Mouse (Mus musculus) embryonic facial prominence, embryonic 15.5 days (tissue): ENCODE results near the gene Fhl2. TPM values are rescaled to one million over a fixed set of nuclear protein-coding genes. Genes with fewer than 3 reads are reported as not detected.

Source experiments
- ATAC-seq: fragments of 200-750 bp; cut with Nextera tagmentation; 2 replicates; pipeline ENCODE4 v1.8.0; 2017; ENCODE audit warnings: low read depth, moderate TSS enrichment; ENCODE audit not compliant: insufficient number of reproducible peaks, low FRiP score, low TSS enrichment
- H3K27ac ChIP-seq: fragments of 300-500 bp; sonication (generic); replicated peaks from 2 replicates; pipeline ENCODE4 v1.5.1; 2015; ENCODE audit warnings: mild to moderate bottlenecking, inconsistent platforms
- H3K27me3 ChIP-seq: fragments of 300-500 bp; sonication (generic); 2 replicates; pipeline ENCODE4 v1.6.1; 2015; ENCODE audit warnings: inconsistent platforms
- H3K36me3 ChIP-seq: fragments of 300-500 bp; sonication (generic); 2 replicates; pipeline ENCODE4 v1.6.1; 2015; ENCODE audit warnings: mild to moderate bottlenecking, inconsistent platforms
- H3K4me1 ChIP-seq: fragments of 300-500 bp; sonication (generic); 2 replicates; pipeline ENCODE4 v1.6.1; 2015; ENCODE audit warnings: inconsistent platforms
- H3K4me2 ChIP-seq: fragments of 300-500 bp; sonication (generic); replicated peaks from 2 replicates; pipeline ENCODE4 v1.6.1; 2015; ENCODE audit warnings: mild to moderate bottlenecking, inconsistent platforms
- H3K4me3 ChIP-seq: fragments of 300-500 bp; sonication (generic); replicated peaks from 2 replicates; pipeline ENCODE4 v1.5.1; 2015; ENCODE audit warnings: mild to moderate bottlenecking, inconsistent platforms
- H3K9ac ChIP-seq: fragments of 300-500 bp; sonication (generic); 2 replicates; pipeline ENCODE4 v1.6.1; 2015; ENCODE audit warnings: inconsistent platforms
- H3K9me3 ChIP-seq: fragments of 300-500 bp; sonication (generic); replicated peaks from 2 replicates; pipeline ENCODE4 v1.6.1; 2016; ENCODE audit warnings: inconsistent platforms
- WGBS: fragments of 180-500 bp; shearing (Covaris S2); methylation state at CpG from one replicate; pipeline ENCODE4 v1.1.7; 2015; 5-methylcytosine and 5-hydroxymethylcytosine counted together
- polyA plus RNA-seq: library from polyadenylated mRNA; unstranded; fragments of >200 nt; fragmentation: Nextera tagmentation; extraction: Ambion mirVana; gene quantifications from 2 replicates; pipeline ENCODE4 v1.2.1, GENCODE M21; 2015

The Fhl2 gene
- polyA plus RNA-seq, 1 experiment from 2014 or later, result 22.0 TPM

GRCm38 (mm10) chr1:43215601-43216000, 18.8 kb upstream of the Fhl2 start:
- H3K4me2 ChIP-seq, result no peak overlapping the region
- H3K9me3 ChIP-seq, result no peaks in the 10 kb centered on the region
- H3K36me3 ChIP-seq, result no peaks in the 10 kb centered on the region
- H3K9ac ChIP-seq, result no peak overlapping the region
- ATAC-seq, result no peak
- WGBS, result 55% methylated on average over 3 of the region's 3 CpGs
- H3K27me3 ChIP-seq, result no peaks in the 10 kb centered on the region
- no peak overlapping the region for H3K4me3 ChIP-seq
- H3K27ac ChIP-seq, result no peak overlapping the region
- no peaks in the 10 kb centered on the region for H3K4me1 ChIP-seq

GRCm38 (mm10) chr1:43211274-43211673, 14.5 kb upstream of the Fhl2 start:
- H3K27ac ChIP-seq, result no peak overlapping the region
- 36% methylated on average over 1 of the region's 1 CpGs for WGBS
- H3K9me3 ChIP-seq, result no peaks in the 10 kb centered on the region
- H3K9ac ChIP-seq, result no peak overlapping the region
- no peak for ATAC-seq
- no peaks in the 10 kb centered on the region for H3K36me3 ChIP-seq
- no peak overlapping the region for H3K4me2 ChIP-seq
- no peak overlapping the region for H3K4me3 ChIP-seq
- no peaks in the 10 kb centered on the region for H3K27me3 ChIP-seq
- no peaks in the 10 kb centered on the region for H3K4me1 ChIP-seq

GRCm38 (mm10) chr1:43210285-43210684, 13.5 kb upstream of the Fhl2 start:
- ATAC-seq, result no peak
- Histone ChIP-seq H3K9me3 (no peaks in the 10 kb centered on the region), H3K9ac (no peak overlapping the region), H3K4me3 (no peak overlapping the region), H3K27me3 (no peaks in the 10 kb centered on the region), H3K36me3 (no peaks in the 10 kb centered on the region), H3K27ac (no peak overlapping the region), H3K4me2 (no peak overlapping the region), H3K4me1 (no peaks in the 10 kb centered on the region)
- WGBS, result 78% methylated on average over 9 of the region's 9 CpGs

- Histone ChIP-seq H3K9ac (no peak overlapping the region), H3K9me3 (no peaks in the 10 kb centered on the region), H3K4me3 (no peak overlapping the region), H3K36me3 (no peaks in the 10 kb centered on the region), H3K4me1 (no peaks in the 10 kb centered on the region), H3K27me3 (no peaks in the 10 kb centered on the region), H3K27ac (no peak overlapping the region), H3K4me2 (no peak overlapping the region)
- WGBS, result 83% methylated on average over 1 of the region's 1 CpGs
- ATAC-seq, result no peak
Measured at GRCm38 (mm10) chr1:43207147-43207546, 10.4 kb upstream of the Fhl2 start.

- Histone ChIP-seq H3K9me3 (no peaks in the 10 kb centered on the region), H3K36me3 (no peaks in the 10 kb centered on the region), H3K9ac (no peak overlapping the region), H3K27ac (no peak overlapping the region), H3K4me2 (no peak overlapping the region), H3K27me3 (no peaks in the 10 kb centered on the region), H3K4me3 (no peak overlapping the region), H3K4me1 (no peaks in the 10 kb centered on the region)
- ATAC-seq, result no peak
- WGBS, result 44% methylated on average over 5 of the region's 5 CpGs
Measured at GRCm38 (mm10) chr1:43203282-43203681, 6.5 kb upstream of the Fhl2 start.

- H3K27me3 ChIP-seq, result no peaks in the 10 kb centered on the region
- H3K9me3 ChIP-seq, result no peaks in the 10 kb centered on the region
- H3K4me3 ChIP-seq, result no peak overlapping the region
- no peaks in the 10 kb centered on the region for H3K4me1 ChIP-seq
- no peak overlapping the region for H3K4me2 ChIP-seq
- no peak overlapping the region for H3K27ac ChIP-seq
- no peak for ATAC-seq
- no peaks in the 10 kb centered on the region for H3K36me3 ChIP-seq
- H3K9ac ChIP-seq, result no peak overlapping the region
Measured at GRCm38 (mm10) chr1:43202226-43202625, 5.4 kb upstream of the Fhl2 start.

GRCm38 (mm10) chr1:43201796-43202195, 5.0 kb upstream of the Fhl2 start:
- H3K4me2 ChIP-seq, result no peak overlapping the region
- ATAC-seq, result no peak
- no peak overlapping the region for H3K4me3 ChIP-seq
- H3K27me3 ChIP-seq, result no peaks in the 10 kb centered on the region
- H3K9me3 ChIP-seq, result no peaks in the 10 kb centered on the region
- WGBS, result 72% methylated on average over 2 of the region's 2 CpGs
- H3K36me3 ChIP-seq, result no peaks in the 10 kb centered on the region
- no peak overlapping the region for H3K9ac ChIP-seq
- no peak overlapping the region for H3K27ac ChIP-seq
- H3K4me1 ChIP-seq, result no peaks in the 10 kb centered on the region

- H3K9ac ChIP-seq, result no peak overlapping the region
- H3K27me3 ChIP-seq, result no peaks in the 10 kb centered on the region
- no peaks in the 10 kb centered on the region for H3K9me3 ChIP-seq
- no peak overlapping the region for H3K4me2 ChIP-seq
- no peak overlapping the region for H3K4me3 ChIP-seq
- no peak overlapping the region for H3K27ac ChIP-seq
- WGBS, result 75% methylated on average over 3 of the region's 3 CpGs
- ATAC-seq, result no peak
- no peaks in the 10 kb centered on the region for H3K36me3 ChIP-seq
- H3K4me1 ChIP-seq, result no peaks in the 10 kb centered on the region
Measured at GRCm38 (mm10) chr1:43199867-43200240, 3.1 kb upstream of the Fhl2 start.

GRCm38 (mm10) chr1:43199210-43199866, 2.6 kb upstream of the Fhl2 start:
- no peak overlapping the region for H3K27ac ChIP-seq
- no peak for ATAC-seq
- no peaks in the 10 kb centered on the region for H3K9me3 ChIP-seq
- no peak overlapping the region for H3K9ac ChIP-seq
- H3K4me2 ChIP-seq, result no peak overlapping the region
- 72% methylated on average over 3 of the region's 3 CpGs for WGBS
- H3K36me3 ChIP-seq, result no peaks in the 10 kb centered on the region
- no peaks in the 10 kb centered on the region for H3K4me1 ChIP-seq
- no peak overlapping the region for H3K4me3 ChIP-seq
- no peaks in the 10 kb centered on the region for H3K27me3 ChIP-seq

- Histone ChIP-seq H3K27me3 (no peaks in the 10 kb centered on the region), H3K4me1 (no peaks in the 10 kb centered on the region), H3K36me3 (no peaks in the 10 kb centered on the region), H3K27ac (no peak overlapping the region), H3K9ac (no peak overlapping the region), H3K9me3 (no peaks in the 10 kb centered on the region), H3K4me2 (no peak overlapping the region), H3K4me3 (no peak overlapping the region)
- WGBS, result 48% methylated on average over 1 of the region's 1 CpGs
- ATAC-seq, result no peak
Measured at GRCm38 (mm10) chr1:43196059-43196458, 725 bp downstream of the Fhl2 start.

- no peaks in the 10 kb centered on the region for H3K27me3 ChIP-seq
- H3K9ac ChIP-seq, result no peak overlapping the region
- no peaks in the 10 kb centered on the region for H3K36me3 ChIP-seq
- H3K4me1 ChIP-seq, result no peaks in the 10 kb centered on the region
- ATAC-seq, result no peak
- H3K9me3 ChIP-seq, result no peaks in the 10 kb centered on the region
- H3K4me2 ChIP-seq, result no peak overlapping the region
- H3K27ac ChIP-seq, result no peak overlapping the region
- H3K4me3 ChIP-seq, result no peak overlapping the region
- WGBS, result 92% methylated on average over 6 of the region's 6 CpGs
Measured at GRCm38 (mm10) chr1:43193423-43193822, 3.4 kb downstream of the Fhl2 start.

GRCm38 (mm10) chr1:43192471-43192870, 4.3 kb downstream of the Fhl2 start:
- Histone ChIP-seq H3K27me3 (no peaks in the 10 kb centered on the region), H3K27ac (no peak overlapping the region), H3K4me3 (no peak overlapping the region), H3K36me3 (no peaks in the 10 kb centered on the region), H3K9me3 (no peaks in the 10 kb centered on the region), H3K4me1 (no peaks in the 10 kb centered on the region), H3K9ac (no peak overlapping the region), H3K4me2 (no peak overlapping the region)
- 78% methylated on average over 10 of the region's 10 CpGs for WGBS
- ATAC-seq, result no peak
